ENCODE assay signal across 10 mouse cellular contexts in genomic region chr6:32520097-32520496, GRCm38 (mm10).
DNase-seq lines count a peak whose midpoint lies in the region; ATAC-seq and TF ChIP-seq lines count a peak whose summit lies in the region.
"Had no signal": no experiment of that assay in that cellular context is flagged by ENCODE, and none has a peak within 500 bp of the region (broad histone marks: within the 10 kb centered on the region; RNA-seq: fewer than 3 reads in every experiment).

No protein-coding gene starts in this region.

- WGBS in forebrain, embryonic 15.5 days: 53% methylated on average over 4 of the region's 4 CpGs
- WGBS in forebrain, embryonic 10.5 days: 92% methylated on average over 4 of the region's 4 CpGs
- WGBS in heart, embryonic 16.5 days: 42% methylated on average over 4 of the region's 4 CpGs

- peaks cover 8% of the 10 kb centered on the region for H3K4me1 ChIP-seq in forebrain, embryonic 15.5 days
- 0 out of 2 replicates have a peak, but pooled peaks cover 4% of the 10 kb centered on the region for H3K4me1 ChIP-seq in forebrain, embryonic 10.5 days
- peaks cover 2% of the 10 kb centered on the region; the same call in 1 of the 2 replicates for H3K4me1 ChIP-seq in heart, embryonic 16.5 days (ENCODE audit: control insufficient read depth, insufficient read depth, low read length)
- H3K4me1 ChIP-seq: neural tube, embryonic 12.5 days had no signal

- peaks cover 7% of the 10 kb centered on the region for H3K36me3 ChIP-seq in forebrain, embryonic 15.5 days
- no peaks in the 10 kb centered on the region for H3K36me3 ChIP-seq in forebrain, embryonic 10.5 days (replicated peaks)
- H3K36me3 ChIP-seq in heart, embryonic 16.5 days (ENCODE audit: control insufficient read depth, insufficient read depth): peaks cover 4% of the 10 kb centered on the region; the same call in 1 of the 2 replicates

- H3K27ac ChIP-seq in forebrain, embryonic 15.5 days (replicated peaks): no peak overlapping the region
- no peak overlapping the region for H3K27ac ChIP-seq in forebrain, embryonic 10.5 days
- H3K27ac ChIP-seq in heart, embryonic 16.5 days (ENCODE audit: low read length): no peak overlapping the region
- H3K27ac ChIP-seq in layer of hippocampus, adult 2 months: no peak overlapping the region
- H3K27ac ChIP-seq: neural tube, embryonic 12.5 days had no signal

- peak; percentile 79 for ATAC-seq in forebrain, embryonic 15.5 days (replicated peaks)
- ATAC-seq in heart, embryonic 16.5 days (replicated peaks; ENCODE audit: extremely low read depth, insufficient read depth, low FRiP score): peak; percentile 97

- no peak overlapping the region for H3K4me2 ChIP-seq in forebrain, embryonic 15.5 days (replicated peaks)
- no peak overlapping the region for H3K4me2 ChIP-seq in heart, embryonic 16.5 days (ENCODE audit: low read depth, low read length)
- H3K4me2 ChIP-seq: neural tube, embryonic 12.5 days had no signal

- H3K9me3 ChIP-seq in forebrain, embryonic 15.5 days: no peaks in the 10 kb centered on the region
- no peaks in the 10 kb centered on the region for H3K9me3 ChIP-seq in forebrain, embryonic 10.5 days
- H3K9me3 ChIP-seq in heart, embryonic 16.5 days (replicated peaks; ENCODE audit: control insufficient read depth, low read length): no peaks in the 10 kb centered on the region
- H3K9me3 ChIP-seq: neural tube, embryonic 12.5 days had no signal

- H3K9ac ChIP-seq in forebrain, embryonic 15.5 days (replicated peaks): no peak overlapping the region
- H3K9ac ChIP-seq in heart, embryonic 16.5 days (ENCODE audit: low read length): no peak overlapping the region
- H3K9ac ChIP-seq: neural tube, embryonic 12.5 days had no signal

- H3K27me3 ChIP-seq in forebrain, embryonic 15.5 days: no peaks in the 10 kb centered on the region
- H3K27me3 ChIP-seq in forebrain, embryonic 10.5 days (ENCODE audit: poor library complexity, severe bottlenecking): no peaks in the 10 kb centered on the region
- no peaks in the 10 kb centered on the region for H3K27me3 ChIP-seq in heart, embryonic 16.5 days (ENCODE audit: control insufficient read depth, insufficient read depth, low read length)
- H3K27me3 ChIP-seq: neural tube, embryonic 12.5 days had no signal

- TF ChIP-seq CTCF in layer of hippocampus, adult 2 months (conservative IDR thresholded peaks at IDR 0.05): no peak

- no peak overlapping the region for H3K4me3 ChIP-seq in forebrain, embryonic 15.5 days
- H3K4me3 ChIP-seq in forebrain, embryonic 10.5 days: no peak overlapping the region
- H3K4me3 ChIP-seq in heart, embryonic 16.5 days (ENCODE audit: low read length): no peak overlapping the region
- no peak overlapping the region for H3K4me3 ChIP-seq in layer of hippocampus, adult 2 months
- H3K4me3 ChIP-seq: neural tube, embryonic 12.5 days had no signal

- DNase-seq in forebrain, embryonic 10.5 days (ENCODE audit: extremely low spot score, low spot score): no peak
- peak; percentile 14 for DNase-seq in lung, postnatal 25 days (ENCODE audit: low spot score)
- no peak for DNase-seq in lung, postnatal 4 days
- DNase-seq in cerebellum, adult 9-11 months: peak; percentile 59
- DNase-seq in layer of hippocampus, adult 2 months (ENCODE audit: low spot score in 2 of 2): no peak
- DNase-seq in embryo, embryonic 11 days: no peak
- DNase-seq: B cell, adult 2 months had no signal

Comparison
In these comparisons a context has a peak if more than half of its experiments do, and no peak if none do; other contexts are left out.
1. DNase-seq: peak in lung, postnatal 25 days (single experiment) and cerebellum, adult 9-11 months (single experiment); none in forebrain, embryonic 10.5 days (single experiment), lung, postnatal 4 days (0 of 2), layer of hippocampus, adult 2 months (0 of 2) and embryo, embryonic 11 days (single experiment).